Mouse (Mus musculus) T-helper 17 cell (primary cell): Measurements from ENCODE around the gene Spry1.

Experiments used
- in situ Hi-C, 2 experiments: fragments of 300-600 bp; cut with MboI, MseI; formaldehyde crosslinking; loops; 1 replicate in 1 of 2; 2 replicates in 1 of 2; pipeline ENCODE4 v1.15.1; 2025; ENCODE audit warnings: high pct_unique_total_duplicates in 2 of 2

The Spry1 gene

GRCm38 (mm10) chr3:37667736-37668135 is 28.0 kb downstream of the Spry1 start:
- in situ Hi-C loops: loop anchor here in 1 of 2 experiments (25.0 kb wide), 1 partner anchor 1205 kb away; no protein-coding TSS in a partner anchor

- in situ Hi-C loops: loop anchor here in 1 of 2 experiments (25.0 kb wide), 1 partner anchor 1206 kb away; no protein-coding TSS in a partner anchor
These were observed 28.9 kb downstream of the Spry1 start for GRCm38 (mm10) chr3:37668652-37669051.

GRCm38 (mm10) chr3:37669100-37669499 is 29.4 kb downstream of the Spry1 start:
- in situ Hi-C loops: loop anchor here in 1 of 2 experiments (25.0 kb wide), 1 partner anchor 1207 kb away; no protein-coding TSS in a partner anchor

- in situ Hi-C loops: loop anchor here in 1 of 2 experiments (5.0 to 25.0 kb wide), 3 partner anchors 85 to 1210 kb away; partner anchors contain the start of genes Bbs12 and Cetn4
These were observed 32.7 kb downstream of the Spry1 start for GRCm38 (mm10) chr3:37672266-37673040.

GRCm38 (mm10) chr3:37673513-37674261 is 33.9 kb downstream of the Spry1 start:
- in situ Hi-C loops: loop anchor here in 1 of 2 experiments (5.0 to 25.0 kb wide), 3 partner anchors 84 to 1211 kb away; partner anchors contain the start of genes Bbs12 and Cetn4

GRCm38 (mm10) chr3:37675056-37675525 is 35.3 kb downstream of the Spry1 start:
- in situ Hi-C loops: loop anchor here in 1 of 2 experiments (5.0 to 10.0 kb wide), 2 partner anchors 33 to 360 kb away; partner anchors contain the start of genes Bbs12 and Cetn4

GRCm38 (mm10) chr3:37676291-37676690 is 36.5 kb downstream of the Spry1 start:
- in situ Hi-C loops: loop anchor here in 1 of 2 experiments (5.0 to 10.0 kb wide), 2 partner anchors 34 to 361 kb away; partner anchors contain the start of genes Bbs12 and Cetn4

GRCm38 (mm10) chr3:37686219-37686618 is 46.5 kb downstream of the Spry1 start:
- in situ Hi-C loops: no loop called here

GRCm38 (mm10) chr3:37686751-37687150 is 47.0 kb downstream of the Spry1 start:
- in situ Hi-C loops: no loop called here

- in situ Hi-C loops: no loop called here
These were observed 47.6 kb downstream of the Spry1 start for GRCm38 (mm10) chr3:37687158-37687980.

- in situ Hi-C loops: no loop called here
These were observed 53.2 kb downstream of the Spry1 start for GRCm38 (mm10) chr3:37692945-37693344.

GRCm38 (mm10) chr3:37693552-37693951 is 53.8 kb downstream of the Spry1 start:
- in situ Hi-C loops: no loop called here
